Mouse (Mus musculus) liver, embryonic 14.5 days (tissue): Measurements from ENCODE around the gene Actl10.

Experiments
- CTCF ChIP-seq: IDR thresholded peaks from 2 replicates; pipeline ENCODE4 v1.5.1; 2016; ENCODE audit warnings: antibody characterized with exemption, low read depth, control low read depth
- EP300 ChIP-seq: IDR thresholded peaks from 2 replicates; pipeline ENCODE4 v1.6.1; 2016; ENCODE audit warnings: antibody characterized with exemption, low read depth

- no peak for TF ChIP-seq EP300
- no peak for TF ChIP-seq CTCF
These were observed 12.9 kb upstream of the Actl10 start for GRCm38 (mm10) chr2:154538710-154539109.
